Mouse (Mus musculus): ENCODE results near the gene Pccb.

The Pccb gene

GRCm38 (mm10) chr9:100987006-100987405 lies 47.7 kb downstream of the Pccb start:
- no peak for DNase-seq (ENCODE audit: low read depth, low spot score)

- no peak for DNase-seq (ENCODE audit: low read depth, low spot score)
These were observed 50.1 kb downstream of the Pccb start for GRCm38 (mm10) chr9:100984381-100985310.

- no peak for DNase-seq (ENCODE audit: low read depth, low spot score)
These were observed 51.9 kb downstream of the Pccb start for GRCm38 (mm10) chr9:100982786-100983185.

- no peak for DNase-seq (ENCODE audit: low read depth, low spot score)
These were observed 55.4 kb downstream of the Pccb start for GRCm38 (mm10) chr9:100979260-100979659.

GRCm38 (mm10) chr9:100978666-100979065 lies 56.0 kb downstream of the Pccb start:
- DNase-seq (ENCODE audit: low read depth, low spot score): no peak

- DNase-seq (ENCODE audit: low read depth, low spot score): no peak
These were observed 65.2 kb downstream of the Pccb start for GRCm38 (mm10) chr9:100969461-100969860.

GRCm38 (mm10) chr9:100964106-100964505 lies 70.6 kb downstream of the Pccb start:
- no peak for DNase-seq (ENCODE audit: low read depth, low spot score)

- DNase-seq (ENCODE audit: low read depth, low spot score): no peak
These were observed 71.2 kb downstream of the Pccb start for GRCm38 (mm10) chr9:100963428-100963912.

- no peak for DNase-seq (ENCODE audit: low read depth, low spot score)
These were observed 71.7 kb downstream of the Pccb start for GRCm38 (mm10) chr9:100962903-100963427.

- no peak for DNase-seq (ENCODE audit: low read depth, low spot score)
These were observed 83.2 kb downstream of the Pccb start for GRCm38 (mm10) chr9:100951481-100951880.

GRCm38 (mm10) chr9:100944677-100945365 lies 89.9 kb downstream of the Pccb start:
- DNase-seq (ENCODE audit: low read depth, low spot score): no peak

- DNase-seq (ENCODE audit: low read depth, low spot score): no peak
These were observed 92.7 kb downstream of the Pccb start for GRCm38 (mm10) chr9:100942042-100942441.
